Mouse (Mus musculus) bone marrow, adult 2 months (tissue): ENCODE measurements around the gene Arhgef28.

Source experiments
- CTCF ChIP-seq: fragments of 200-500 bp; IDR thresholded peaks from 2 replicates; pipeline ENCODE4 v1.5.1; 2011; ENCODE audit warnings: low read length, control low read depth; ENCODE audit not compliant: control insufficient read depth, insufficient read depth
- POLR2A ChIP-seq: fragments of 200-500 bp; IDR thresholded peaks from 2 replicates; pipeline ENCODE4 v1.6.1; 2011; ENCODE audit warnings: low read depth, mild to moderate bottlenecking, control low read depth, low read length, borderline replicate concordance; ENCODE audit not compliant: control insufficient read depth

DNA sequence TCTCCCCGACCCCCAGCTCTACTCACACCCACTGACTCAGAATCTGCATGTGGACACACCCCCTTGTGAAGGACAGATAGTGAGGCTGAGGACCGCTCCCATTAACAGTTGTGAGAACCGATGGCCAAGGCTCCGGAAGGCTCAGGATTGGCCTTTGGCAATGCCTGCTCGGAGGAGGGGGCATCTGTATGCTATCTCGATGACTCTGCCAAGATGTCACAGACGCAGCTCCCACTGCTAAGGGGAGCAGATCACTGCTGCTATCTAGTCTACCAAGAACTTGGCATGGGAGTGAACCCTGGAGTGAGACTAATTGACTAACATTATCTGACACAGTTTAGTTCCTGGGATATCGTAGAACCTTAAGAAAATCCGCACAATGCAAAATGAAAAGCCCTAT, 250.5 kb downstream of the Arhgef28 start:
- TF ChIP-seq CTCF (no peak), POLR2A (no peak)
